Mouse (Mus musculus) intestine, embryonic 16.5 days (tissue): Measurements from ENCODE around the gene Smpd3. TPM values are rescaled to one million over a fixed set of nuclear protein-coding genes. Genes with fewer than 3 reads are reported as not detected.

Source experiments
- ATAC-seq: fragments of 200-750 bp; cut with Nextera tagmentation; 2 replicates; pipeline ENCODE4 v1.8.0; 2017; ENCODE audit warnings: moderate TSS enrichment, moderate library complexity
- H3K27ac ChIP-seq: fragments of 300-500 bp; sonication (generic); 2 replicates; pipeline ENCODE4 v1.5.1; 2014; ENCODE audit warnings: mild to moderate bottlenecking, low read length
- H3K27me3 ChIP-seq: fragments of 300-500 bp; sonication (generic); replicated peaks from 2 replicates; pipeline ENCODE4 v1.6.1; 2014; ENCODE audit warnings: low read length, control low read depth, mixed read lengths; ENCODE audit not compliant: control insufficient read depth, insufficient read depth
- H3K36me3 ChIP-seq: fragments of 300-500 bp; sonication (generic); 2 replicates; pipeline ENCODE4 v1.6.1; 2014; ENCODE audit warnings: low read length, control low read depth; ENCODE audit not compliant: control insufficient read depth, insufficient read depth
- H3K4me1 ChIP-seq: fragments of 300-500 bp; sonication (generic); 2 replicates; pipeline ENCODE4 v1.6.1; 2014; ENCODE audit warnings: low read length, control low read depth, mixed read lengths; ENCODE audit not compliant: control insufficient read depth, insufficient read depth
- H3K4me2 ChIP-seq: fragments of 300-500 bp; sonication (generic); 2 replicates; pipeline ENCODE4 v1.6.1; 2014; ENCODE audit warnings: low read depth, low read length, control low read depth
- H3K4me3 ChIP-seq: fragments of 300-500 bp; sonication (generic); 2 replicates; pipeline ENCODE4 v1.5.1; 2014; ENCODE audit warnings: mild to moderate bottlenecking, low read length
- H3K9ac ChIP-seq: fragments of 300-500 bp; sonication (generic); 2 replicates; pipeline ENCODE4 v1.6.1; 2014; ENCODE audit warnings: low read depth, low read length
- H3K9me3 ChIP-seq: fragments of 300-500 bp; sonication (generic); 2 replicates; pipeline ENCODE4 v1.6.1; 2016; ENCODE audit warnings: low read length, control low read depth; ENCODE audit not compliant: control insufficient read depth
- WGBS: fragments of 180-500 bp; shearing (Covaris S2); extraction: QIAGEN DNeasy Blood & Tissue Kit; methylation state at CpG from one replicate; pipeline ENCODE4 v1.1.7; 2014; 5-methylcytosine and 5-hydroxymethylcytosine counted together
- polyA plus RNA-seq: library from polyadenylated mRNA; unstranded; fragments of >200 nt; fragmentation: Nextera tagmentation; extraction: Ambion mirVana; gene quantifications from 2 replicates; pipeline ENCODE4 v1.2.1, GENCODE M21; 2015

Smpd3 gene
- polyA plus RNA-seq, 1 experiment from 2014 or later = 23.3 TPM

- no peak overlapping the region for H3K4me3 ChIP-seq
- H3K36me3 ChIP-seq = no peaks in the 10 kb centered on the region
- WGBS = 51% methylated on average over 5 of the region's 5 CpGs
- no peaks in the 10 kb centered on the region for H3K27me3 ChIP-seq
- H3K4me2 ChIP-seq = no peak overlapping the region
- peaks cover 9% of the 10 kb centered on the region; the same call in 1 of the 2 replicates for H3K4me1 ChIP-seq
- peak; percentile 97 for ATAC-seq
- no peaks in the 10 kb centered on the region for H3K9me3 ChIP-seq
- peak overlapping the region; percentile 3; the same call in 1 of the 2 replicates for H3K9ac ChIP-seq
- H3K27ac ChIP-seq = peak overlapping the region; percentile 74
Observed at GRCm38 (mm10) chr8:106268710-106269346, 69.0 kb downstream of the Smpd3 start.

- H3K4me1 ChIP-seq = peaks cover 13% of the 10 kb centered on the region; the same call in 1 of the 2 replicates
- ATAC-seq = no peak
- H3K36me3 ChIP-seq = no peaks in the 10 kb centered on the region
- H3K4me3 ChIP-seq = no peak overlapping the region
- H3K9ac ChIP-seq = no peak overlapping the region
- H3K9me3 ChIP-seq = no peaks in the 10 kb centered on the region
- no peak overlapping the region for H3K4me2 ChIP-seq
- WGBS = 85% methylated on average over 17 of the region's 17 CpGs
- H3K27me3 ChIP-seq = no peaks in the 10 kb centered on the region
- no peak overlapping the region for H3K27ac ChIP-seq
Observed at GRCm38 (mm10) chr8:106265398-106265797, 72.4 kb downstream of the Smpd3 start.

GRCm38 (mm10) chr8:106263928-106264327 lies 73.9 kb downstream of the Smpd3 start:
- Histone ChIP-seq H3K27me3 (no peaks in the 10 kb centered on the region), H3K4me3 (no peak overlapping the region), H3K9me3 (no peaks in the 10 kb centered on the region), H3K36me3 (no peaks in the 10 kb centered on the region), H3K4me1 (0 out of 2 replicates have a peak, but pooled peaks cover 6% of the 10 kb centered on the region), H3K27ac (no peak overlapping the region), H3K4me2 (no peak overlapping the region), H3K9ac (no peak overlapping the region)
- ATAC-seq = no peak
- WGBS = 83% methylated on average over 4 of the region's 4 CpGs

- Histone ChIP-seq H3K4me3 (no peak overlapping the region), H3K9me3 (no peaks in the 10 kb centered on the region), H3K27ac (no peak overlapping the region), H3K4me2 (no peak overlapping the region), H3K27me3 (no peaks in the 10 kb centered on the region), H3K4me1 (0 out of 2 replicates have a peak, but pooled peaks cover 3% of the 10 kb centered on the region), H3K9ac (no peak overlapping the region), H3K36me3 (no peaks in the 10 kb centered on the region)
- WGBS = 33% methylated on average over 5 of the region's 5 CpGs
- ATAC-seq = no peak
Observed at GRCm38 (mm10) chr8:106262343-106262742, 75.4 kb downstream of the Smpd3 start.

GRCm38 (mm10) chr8:106260894-106261293 lies 76.9 kb downstream of the Smpd3 start:
- H3K9me3 ChIP-seq = no peaks in the 10 kb centered on the region
- no peaks in the 10 kb centered on the region for H3K27me3 ChIP-seq
- H3K9ac ChIP-seq = no peak overlapping the region
- 81% methylated on average over 4 of the region's 4 CpGs for WGBS
- no peak overlapping the region for H3K4me2 ChIP-seq
- H3K4me3 ChIP-seq = no peak overlapping the region
- ATAC-seq = no peak
- H3K27ac ChIP-seq = no peak overlapping the region
- H3K4me1 ChIP-seq = 0 out of 2 replicates have a peak, but pooled peaks cover 3% of the 10 kb centered on the region
- no peaks in the 10 kb centered on the region for H3K36me3 ChIP-seq

- no peak overlapping the region for H3K4me2 ChIP-seq
- no peaks in the 10 kb centered on the region for H3K9me3 ChIP-seq
- H3K9ac ChIP-seq = no peak overlapping the region
- no peak for ATAC-seq
- no peak overlapping the region for H3K4me3 ChIP-seq
- 89% methylated on average over 10 of the region's 10 CpGs for WGBS
- H3K27me3 ChIP-seq = no peaks in the 10 kb centered on the region
- H3K27ac ChIP-seq = no peak overlapping the region
- no peaks in the 10 kb centered on the region for H3K36me3 ChIP-seq
- 0 out of 2 replicates have a peak, but pooled peaks cover 3% of the 10 kb centered on the region for H3K4me1 ChIP-seq
Observed at GRCm38 (mm10) chr8:106259579-106260255, 78.1 kb downstream of the Smpd3 start.

GRCm38 (mm10) chr8:106258169-106258568 lies 79.6 kb downstream of the Smpd3 start:
- Histone ChIP-seq H3K4me1 (0 out of 2 replicates have a peak, but pooled peaks cover 3% of the 10 kb centered on the region), H3K9me3 (no peaks in the 10 kb centered on the region), H3K4me2 (no peak overlapping the region), H3K36me3 (no peaks in the 10 kb centered on the region), H3K4me3 (no peak overlapping the region), H3K27me3 (no peaks in the 10 kb centered on the region), H3K27ac (no peak overlapping the region), H3K9ac (no peak overlapping the region)
- ATAC-seq = no peak
- WGBS = 29% methylated on average over 1 of the region's 1 CpGs

GRCm38 (mm10) chr8:106250186-106250585 lies 87.6 kb downstream of the Smpd3 start:
- Histone ChIP-seq H3K9ac (no peak overlapping the region), H3K27me3 (no peaks in the 10 kb centered on the region), H3K9me3 (no peaks in the 10 kb centered on the region), H3K4me2 (no peak overlapping the region), H3K4me1 (no peaks in the 10 kb centered on the region), H3K27ac (no peak overlapping the region), H3K4me3 (no peak overlapping the region), H3K36me3 (peaks cover 15% of the 10 kb centered on the region; the same call in 1 of the 2 replicates)
- ATAC-seq = no peak
- 62% methylated on average over 4 of the region's 4 CpGs for WGBS

GRCm38 (mm10) chr8:106237106-106237505 lies 100.7 kb downstream of the Smpd3 start:
- H3K36me3 ChIP-seq = no peaks in the 10 kb centered on the region; the same call in 1 of the 2 replicates
- WGBS = 84% methylated on average over 5 of the region's 5 CpGs

More at GRCm38 (mm10) chr8:106237106-106237505, 100.7 kb downstream of the Smpd3 start:
- no peak overlapping the region for H3K4me2 ChIP-seq
- no peaks in the 10 kb centered on the region for H3K4me1 ChIP-seq
- ATAC-seq = no peak
- H3K27ac ChIP-seq = no peak overlapping the region
- no peaks in the 10 kb centered on the region for H3K9me3 ChIP-seq
- no peak overlapping the region for H3K4me3 ChIP-seq
- no peaks in the 10 kb centered on the region for H3K27me3 ChIP-seq
- H3K9ac ChIP-seq = no peak overlapping the region
